Mouse (Mus musculus): ENCODE measurements at regions not wholly inside any gene's neighbourhood (a gene's known extent, or its start where the extent isn't known, plus 50 kb on each side); places are given as distances from the start of the nearest gene placed in this dataset.
A peak's percentile ranks its signal among the peaks of the same experiment; 100 is the strongest.
"Not testable (repeated sequence)": the region's sequence is repeated elsewhere in the genome, so short reads cannot be mapped to it uniquely, and the experiment has no call there.

- intact Hi-C loops (cut with DNase I), result no loop called here
- DNase-seq, result no peak
Observed at GRCm38 (mm10) chr11:114495520-114495921, 172.8 kb upstream of the Rpl38 start.

GRCm38 (mm10) chr11:114486455-114486854 is 181.9 kb upstream of the Rpl38 start:
- DNase-seq, result no peak
- intact Hi-C loops (cut with DNase I), result no loop called here

GRCm38 (mm10) chr11:114485429-114485828 is 182.9 kb upstream of the Rpl38 start:
- intact Hi-C loops (cut with DNase I), result no loop called here
- no peak for DNase-seq

GRCm38 (mm10) chr11:114484668-114484953 is 183.7 kb upstream of the Rpl38 start:
- intact Hi-C loops (cut with DNase I), result no loop called here
- no peak for DNase-seq

- intact Hi-C loops (cut with DNase I), result no loop called here
- DNase-seq, result no peak
Observed at GRCm38 (mm10) chr11:114483823-114484667, 184.3 kb upstream of the Rpl38 start.

- intact Hi-C loops (cut with DNase I); DNase-seq: not testable (repeated sequence)
Observed at GRCm38 (mm10) chr11:114483350-114483749, 185.0 kb upstream of the Rpl38 start.

- intact Hi-C loops (cut with DNase I), result no loop called here
- DNase-seq, result no peak
Observed at GRCm38 (mm10) chr11:114482070-114482469, 186.3 kb upstream of the Rpl38 start.

- no peak for DNase-seq
- intact Hi-C loops (cut with DNase I), result no loop called here
Observed at GRCm38 (mm10) chr11:114481037-114481436, 187.3 kb upstream of the Rpl38 start.

- no peak for DNase-seq
- intact Hi-C loops (cut with DNase I), result no loop called here
Observed at GRCm38 (mm10) chr11:114480119-114480540, 188.2 kb upstream of the Rpl38 start.

GRCm38 (mm10) chr11:114478736-114479135 is 189.6 kb upstream of the Rpl38 start:
- DNase-seq, result no peak
- intact Hi-C loops (cut with DNase I), result loop anchor here (5.0 kb wide), 1 partner anchor 159 kb away; no protein-coding TSS in a partner anchor

GRCm38 (mm10) chr11:114477365-114477764 is 191.0 kb upstream of the Rpl38 start:
- DNase-seq, result no peak
- intact Hi-C loops (cut with DNase I), result loop anchor here (5.0 kb wide), 1 partner anchor 160 kb away; no protein-coding TSS in a partner anchor

- DNase-seq, result no peak
- intact Hi-C loops (cut with DNase I), result no loop called here
Observed at GRCm38 (mm10) chr11:114472501-114473260, 195.6 kb upstream of the Rpl38 start.

GRCm38 (mm10) chr11:114468394-114468793 is 199.9 kb upstream of the Rpl38 start:
- peak; percentile 48 to 74 for DNase-seq
- intact Hi-C loops (cut with DNase I), result loop anchor here (10.0 kb wide), 1 partner anchor 264 kb away; no protein-coding TSS in a partner anchor

- no peak for DNase-seq
- intact Hi-C loops (cut with DNase I), result loop anchor here (10.0 kb wide), 1 partner anchor 263 kb away; no protein-coding TSS in a partner anchor
Observed at GRCm38 (mm10) chr11:114467803-114468202, 200.5 kb upstream of the Rpl38 start.

- DNase-seq, result no peak
- intact Hi-C loops (cut with DNase I), result loop anchor here (10.0 kb wide), 1 partner anchor 261 kb away; no protein-coding TSS in a partner anchor
Observed at GRCm38 (mm10) chr11:114465486-114465885, 202.8 kb upstream of the Rpl38 start.

GRCm38 (mm10) chr11:114462755-114463374 is 205.5 kb upstream of the Rpl38 start:
- peak in 1 of 2 experiments; percentile 16 for DNase-seq
- intact Hi-C loops (cut with DNase I), result loop anchor here (10.0 kb wide), 1 partner anchor 258 kb away; no protein-coding TSS in a partner anchor

GRCm38 (mm10) chr11:114454876-114455330 is 213.4 kb upstream of the Rpl38 start:
- intact Hi-C loops (cut with DNase I), result no loop called here
- no peak for DNase-seq

GRCm38 (mm10) chr11:114448776-114449401 is 219.4 kb upstream of the Rpl38 start:
- peak; percentile 58 to 66 for DNase-seq
- intact Hi-C loops (cut with DNase I), result no loop called here

GRCm38 (mm10) chr11:114447461-114447847 is 220.9 kb upstream of the Rpl38 start:
- no peak for DNase-seq
- intact Hi-C loops (cut with DNase I), result no loop called here
